Mouse (Mus musculus): ENCODE measurements around the gene Bbs4. TPM values are rescaled to one million over a fixed set of nuclear protein-coding genes. Genes with fewer than 3 reads are reported as not detected.

Bbs4 gene
- polyA plus RNA-seq, 1 experiment from 2014 or later, result 14.3 TPM

DNA sequence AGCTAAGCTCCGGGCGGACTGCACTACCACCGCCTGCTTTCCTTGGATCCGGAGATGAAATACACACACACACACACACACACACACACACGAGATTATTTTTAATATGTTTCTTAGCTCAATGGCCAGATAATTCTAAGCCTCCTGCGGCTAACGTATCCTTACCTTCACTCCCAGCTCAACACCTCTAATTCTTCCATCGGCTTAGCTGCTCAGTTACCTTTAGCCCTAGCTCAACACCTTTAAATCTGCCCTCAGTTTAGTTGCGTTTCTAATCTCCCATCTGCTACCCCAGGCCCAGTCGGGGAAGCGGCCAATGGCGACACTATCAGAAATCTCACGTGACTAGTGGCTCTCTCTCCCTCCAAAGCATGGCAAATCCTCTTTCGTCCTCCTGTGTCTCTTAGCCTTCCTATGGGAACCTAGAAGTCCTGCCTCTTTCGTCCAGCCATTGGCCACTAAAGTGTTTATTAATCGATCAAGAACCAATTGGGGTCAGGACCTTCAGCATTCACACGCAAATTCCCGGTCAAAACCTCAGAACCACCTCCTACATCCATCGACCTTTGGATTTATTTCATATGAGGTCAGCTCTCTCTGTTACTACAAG, 78.4 kb downstream of the Bbs4 start:
- no peaks in the 10 kb centered on the region for H3K27me3 ChIP-seq
- H3K27ac ChIP-seq, result no peak overlapping the region
- no peaks in the 10 kb centered on the region for H3K9me3 ChIP-seq
- no peak overlapping the region for H3K4me3 ChIP-seq
- no peaks in the 10 kb centered on the region for H3K36me3 ChIP-seq
- no peak overlapping the region for H3K4me2 ChIP-seq
- H3K9ac ChIP-seq, result no peak overlapping the region
- no peaks in the 10 kb centered on the region for H3K4me1 ChIP-seq
- ATAC-seq (ENCODE audit: borderline replicate concordance, extremely low read depth, low FRiP score, low TSS enrichment), result no peak
- 83% methylated on average over 19 of the region's 19 CpGs for WGBS

DNA sequence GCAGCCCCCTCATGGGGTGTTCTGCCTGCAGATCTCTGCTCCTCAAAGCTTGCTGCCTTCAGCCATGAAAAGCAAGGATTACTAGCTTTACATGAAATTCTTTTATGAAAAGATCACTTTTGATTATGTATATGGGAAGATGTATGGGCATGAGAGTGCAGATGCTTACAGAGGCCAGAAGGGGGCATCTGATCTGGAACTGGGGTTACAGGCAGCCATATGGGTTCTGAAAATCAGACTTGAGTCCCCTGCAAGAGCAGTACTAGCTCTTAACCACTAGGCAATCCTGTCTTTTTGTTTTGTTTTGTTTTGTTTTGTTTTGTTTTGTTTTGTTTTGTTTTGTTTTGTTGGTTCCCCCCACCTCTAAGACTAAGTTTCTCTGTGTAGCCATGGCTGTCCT, 80.1 kb downstream of the Bbs4 start:
- H3K9ac ChIP-seq, result no peak overlapping the region
- no peak overlapping the region for H3K4me2 ChIP-seq
- H3K27ac ChIP-seq, result no peak overlapping the region
- H3K4me3 ChIP-seq, result no peak overlapping the region
- no peaks in the 10 kb centered on the region for H3K27me3 ChIP-seq
- H3K36me3 ChIP-seq, result no peaks in the 10 kb centered on the region
- H3K4me1 ChIP-seq, result peaks cover 9% of the 10 kb centered on the region
- ATAC-seq (ENCODE audit: borderline replicate concordance, extremely low read depth, low FRiP score, low TSS enrichment), result no peak
- no peaks in the 10 kb centered on the region for H3K9me3 ChIP-seq

Other genes starting within 250 kb of the Bbs4 start
- 41.3 and 42.1 TPM in 2 replicates for gene Adpgk, start 62.0 kb downstream of the Bbs4 start, polyA plus RNA-seq (2015; fragmentation: Nextera tagmentation; extraction: Ambion mirVana)
- 13.6 and 15.3 TPM in 2 replicates for gene Arih1, start 133.1 kb upstream of the Bbs4 start, polyA plus RNA-seq (2015; fragmentation: Nextera tagmentation; extraction: Ambion mirVana)
- gene Hexa, start 186.0 kb upstream of the Bbs4 start, polyA plus RNA-seq (2015; fragmentation: Nextera tagmentation; extraction: Ambion mirVana), result 63.2 and 63.4 TPM in 2 replicates
- gene Tmem202, start 186.3 kb upstream of the Bbs4 start, polyA plus RNA-seq (2015; fragmentation: Nextera tagmentation; extraction: Ambion mirVana), result 0.20 TPM in 1 of 2 replicates, not detected in the other
- gene Celf6, start 224.4 kb upstream of the Bbs4 start, polyA plus RNA-seq (2015; fragmentation: Nextera tagmentation; extraction: Ambion mirVana), result 0.24 and 0.51 TPM in 2 replicates